Mouse (Mus musculus) thymus, postnatal 4 days (tissue): Measurements from ENCODE around the gene Inpp5d.
A peak's percentile ranks its signal among the peaks of the same experiment; 100 is the strongest.

Experiments used
- DNase-seq: peaks from one replicate; pipeline ENCODE4 v3.0.0; 2021

Inpp5d gene

GRCm38 (mm10) chr1:87620211-87620668, at the start of gene Inpp5d:
TSS of gene Inpp5d (plus strand) at chr1:87620312.
- DNase-seq: peak; percentile 75

DNA sequence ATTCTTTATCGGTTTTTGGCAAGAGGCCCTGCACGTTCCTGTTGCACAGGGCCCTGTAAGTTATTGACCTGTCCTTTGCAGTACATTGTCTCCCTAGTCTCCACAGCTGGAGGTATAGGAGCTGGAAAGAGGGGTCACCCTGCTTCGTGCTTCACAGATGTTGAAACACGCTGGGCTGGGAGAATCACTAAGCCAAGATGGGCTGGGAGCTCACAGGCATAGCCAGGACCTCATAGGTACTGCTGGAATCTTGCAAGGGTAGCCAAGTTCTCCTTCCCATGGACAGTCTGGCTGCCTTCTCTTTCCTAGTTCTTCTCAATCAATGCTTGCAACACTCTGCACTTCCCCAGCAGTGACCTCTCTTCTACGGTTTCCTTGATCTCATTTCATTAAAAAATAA, 46.9 kb upstream of the Inpp5d start:
- DNase-seq: no peak

- no peak for DNase-seq
Observed at GRCm38 (mm10) chr1:87573800-87574215, 46.3 kb upstream of the Inpp5d start, which contains the start of gene Ngef. TSS of gene Ngef (minus strand) at chr1:87573870.

GRCm38 (mm10) chr1:87574353-87574752, 45.8 kb upstream of the Inpp5d start:
- DNase-seq: no peak

GRCm38 (mm10) chr1:87574785-87575184, 45.3 kb upstream of the Inpp5d start:
- no peak for DNase-seq

GRCm38 (mm10) chr1:87578965-87579364, 41.1 kb upstream of the Inpp5d start:
- no peak for DNase-seq

GRCm38 (mm10) chr1:87580824-87581223, 39.3 kb upstream of the Inpp5d start:
- DNase-seq: no peak

DNA sequence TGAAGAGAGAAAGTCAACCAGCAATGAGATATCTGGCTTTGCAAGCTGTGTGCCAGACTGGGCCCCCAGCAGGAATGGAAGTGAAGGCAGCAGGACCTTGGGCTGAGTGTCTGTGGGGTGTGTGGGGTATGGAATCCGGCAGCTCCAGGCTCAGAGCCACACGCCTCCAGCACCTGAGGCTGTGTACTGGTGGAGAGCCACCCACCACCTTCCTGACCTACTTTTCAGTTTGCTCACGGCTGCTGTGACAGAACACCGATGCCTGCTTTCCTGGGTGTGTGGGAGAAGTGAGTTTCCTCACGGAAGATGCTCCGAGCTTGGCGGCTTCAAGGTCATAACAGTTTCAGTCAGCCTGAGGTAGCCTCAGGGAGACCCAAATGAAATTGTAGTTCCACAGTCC, 30.9 kb upstream of the Inpp5d start:
- no peak for DNase-seq

GRCm38 (mm10) chr1:87589980-87590379, 30.1 kb upstream of the Inpp5d start:
- DNase-seq: no peak

DNA sequence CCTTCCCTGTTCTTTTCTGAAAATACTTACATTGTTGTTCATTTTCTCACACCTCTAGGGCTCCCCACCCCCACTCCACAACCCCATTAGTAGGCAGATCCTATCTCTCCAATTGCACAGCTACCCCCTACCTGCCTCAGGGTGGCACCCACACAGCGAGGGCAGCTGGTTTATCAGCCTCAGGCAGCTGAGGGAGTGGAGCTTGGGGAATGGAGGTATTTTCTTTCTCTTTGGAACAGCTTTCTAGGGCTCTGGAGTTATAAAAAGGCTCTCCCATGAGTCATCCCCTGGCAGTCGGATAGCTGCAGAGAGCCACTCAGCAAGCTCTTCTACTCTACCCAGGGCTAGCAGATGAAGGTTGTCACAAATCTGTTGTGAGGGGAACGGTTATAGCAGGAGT, 25.9 kb upstream of the Inpp5d start:
- no peak for DNase-seq

GRCm38 (mm10) chr1:87594671-87595070, 25.4 kb upstream of the Inpp5d start:
- no peak for DNase-seq

DNA sequence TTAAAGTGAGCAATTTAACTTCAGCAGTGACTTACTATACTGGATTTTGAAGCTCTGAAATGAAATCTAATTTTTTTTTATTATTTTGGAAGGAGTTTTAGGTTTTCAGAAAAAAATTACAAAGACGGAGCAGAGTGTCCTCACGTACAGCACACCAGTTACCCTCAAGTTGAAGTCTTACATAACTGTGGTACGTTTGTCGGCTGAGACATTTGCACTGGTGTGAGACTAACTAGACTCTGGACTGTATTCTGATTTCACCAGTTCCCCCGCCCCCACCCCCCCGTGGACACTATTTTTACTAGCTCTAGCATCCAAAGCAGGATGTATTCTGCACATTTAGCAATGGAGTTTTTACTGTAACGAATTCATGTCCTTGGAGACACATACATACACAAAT, 19.6 kb upstream of the Inpp5d start:
- DNase-seq: no peak

- DNase-seq: no peak
Observed at GRCm38 (mm10) chr1:87601801-87602200, 18.3 kb upstream of the Inpp5d start.

DNA sequence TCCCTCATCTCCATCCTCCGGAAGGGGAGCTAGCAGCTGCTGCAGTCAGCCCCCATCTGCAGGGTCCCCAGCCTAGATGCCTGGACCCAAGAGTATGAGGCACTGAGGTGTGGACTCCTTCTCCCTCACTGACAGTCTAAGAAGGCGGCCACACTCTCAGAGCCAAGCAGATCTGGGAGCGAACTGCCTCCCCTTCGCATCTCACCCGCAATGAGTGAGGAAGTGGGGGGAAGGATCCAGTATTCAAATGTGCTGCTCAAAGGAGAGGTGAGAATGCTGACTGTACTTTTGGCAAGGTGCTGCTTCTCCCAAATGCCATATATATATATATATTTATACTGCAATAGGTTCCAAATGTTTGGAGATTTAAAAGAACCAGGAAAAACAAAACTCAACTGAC, 16.7 kb upstream of the Inpp5d start:
- DNase-seq: no peak

DNA sequence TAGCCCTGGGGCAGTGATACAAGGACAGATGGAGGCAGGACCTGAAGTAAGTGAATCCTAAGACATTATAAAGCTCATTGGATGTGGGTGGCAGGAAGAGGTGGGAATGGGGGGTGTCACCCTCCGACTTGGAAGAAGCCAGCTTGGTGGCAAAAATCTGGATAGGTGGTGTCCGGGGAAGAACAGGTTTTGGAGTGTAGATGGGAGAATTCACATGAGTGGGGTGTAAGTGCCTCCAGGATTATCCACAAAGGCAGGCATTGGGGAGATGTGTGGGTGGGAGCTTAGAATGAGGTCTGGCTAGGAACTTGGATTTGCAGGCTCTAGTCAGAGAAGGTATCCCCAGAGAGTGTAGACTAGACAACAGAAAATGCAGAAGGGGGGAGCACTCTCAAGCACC, 14.8 kb upstream of the Inpp5d start:
- DNase-seq: no peak

DNA sequence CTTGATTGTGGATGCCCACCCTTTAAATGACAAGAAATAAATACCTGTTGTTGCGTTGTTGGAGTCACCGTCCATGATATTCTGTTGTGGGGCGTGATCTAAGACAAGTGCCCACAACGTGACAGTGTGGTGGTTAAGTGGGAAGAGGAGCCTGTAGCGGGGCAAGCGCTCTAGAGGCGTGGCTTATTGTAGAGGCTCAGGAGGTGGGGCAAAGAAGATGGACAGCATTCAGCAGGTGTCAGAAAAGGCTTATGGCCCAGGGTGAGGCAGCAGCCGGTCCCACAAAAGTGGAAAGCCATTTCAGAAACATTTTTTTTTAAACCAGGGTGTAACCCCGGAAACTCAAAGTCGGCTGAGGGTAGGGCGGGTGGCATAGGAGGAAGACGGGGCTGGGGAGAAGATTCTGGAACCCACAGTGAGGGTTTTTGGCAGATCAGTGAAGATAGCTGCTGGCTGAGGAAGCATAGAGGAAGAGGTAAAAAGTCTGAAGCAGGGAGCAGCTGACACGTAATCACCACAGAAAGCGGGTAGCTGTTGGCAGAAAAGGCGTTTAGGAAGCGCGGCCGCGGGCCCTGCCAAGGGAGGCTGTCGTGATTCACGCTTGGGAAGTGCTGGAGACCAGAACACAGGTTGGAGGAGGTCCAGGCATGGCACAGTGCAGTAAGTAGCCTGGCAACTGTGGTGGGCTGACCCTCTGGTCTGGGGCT, 12.6 kb upstream of the Inpp5d start:
- peak; percentile 60 for DNase-seq

DNA sequence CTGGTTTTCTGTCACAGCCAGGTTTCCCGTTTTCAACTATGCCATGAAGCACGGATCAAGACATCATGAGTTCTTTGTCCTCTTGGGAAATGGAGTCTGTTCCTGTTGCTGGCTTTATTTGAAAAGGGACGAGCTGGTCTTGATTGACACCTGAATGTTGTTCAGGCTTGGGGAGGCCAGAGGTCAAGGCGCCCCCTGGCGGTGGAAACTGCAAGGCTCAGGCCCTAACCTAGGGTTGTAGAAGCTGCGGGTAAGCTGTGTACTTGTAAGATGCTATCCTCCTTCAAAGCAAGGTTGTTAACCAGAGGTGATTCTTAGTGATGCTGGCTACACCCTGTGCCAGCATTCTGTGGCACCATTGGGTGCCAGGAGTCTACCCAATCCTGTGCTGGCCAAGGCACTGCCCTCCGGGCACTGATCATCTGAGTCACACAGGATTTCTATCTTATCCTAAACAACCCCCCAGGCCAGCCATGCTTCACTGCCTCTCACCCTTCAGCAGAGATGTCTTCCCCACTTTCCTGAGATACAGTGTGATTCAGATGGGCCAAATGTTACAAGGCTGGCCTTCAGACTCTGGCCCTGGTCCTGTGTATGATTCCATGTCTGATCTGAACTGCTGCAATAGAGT, 11.6 kb upstream of the Inpp5d start:
- DNase-seq: peak; percentile 94

DNA sequence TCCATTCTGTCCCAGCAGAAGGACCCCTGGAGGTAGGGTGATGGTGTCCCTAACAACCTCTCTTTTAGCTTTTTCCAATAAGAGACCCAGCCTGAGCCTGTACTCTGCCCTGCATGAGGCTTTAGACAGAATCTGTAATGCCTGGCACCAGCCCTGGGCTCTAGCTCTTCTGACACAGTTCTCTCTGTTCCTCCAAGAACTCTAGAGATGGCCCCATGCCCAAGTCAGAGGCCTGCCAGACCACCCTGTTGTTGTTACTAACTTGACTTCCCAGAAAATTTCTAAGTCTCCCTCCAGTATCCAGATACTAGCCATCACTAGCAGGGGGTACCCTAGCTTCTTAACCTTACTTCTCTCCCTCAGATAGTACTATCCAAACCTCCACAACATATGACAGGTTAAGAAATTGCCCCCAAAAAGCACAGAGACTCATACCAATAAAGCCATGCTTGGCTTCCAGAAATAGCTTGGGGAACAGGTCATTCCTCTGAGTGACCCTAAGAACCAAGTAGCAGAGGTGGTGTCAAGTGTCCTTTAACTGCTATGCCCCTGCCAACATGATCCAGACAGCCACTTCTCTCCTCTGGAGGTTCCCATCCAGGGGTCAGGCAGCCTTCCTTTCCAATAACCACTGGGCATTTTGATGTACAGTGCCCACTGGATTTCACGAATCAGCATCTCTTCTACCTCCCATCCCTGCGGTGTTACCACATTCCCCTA, 5.4 kb upstream of the Inpp5d start:
- no peak for DNase-seq

DNA sequence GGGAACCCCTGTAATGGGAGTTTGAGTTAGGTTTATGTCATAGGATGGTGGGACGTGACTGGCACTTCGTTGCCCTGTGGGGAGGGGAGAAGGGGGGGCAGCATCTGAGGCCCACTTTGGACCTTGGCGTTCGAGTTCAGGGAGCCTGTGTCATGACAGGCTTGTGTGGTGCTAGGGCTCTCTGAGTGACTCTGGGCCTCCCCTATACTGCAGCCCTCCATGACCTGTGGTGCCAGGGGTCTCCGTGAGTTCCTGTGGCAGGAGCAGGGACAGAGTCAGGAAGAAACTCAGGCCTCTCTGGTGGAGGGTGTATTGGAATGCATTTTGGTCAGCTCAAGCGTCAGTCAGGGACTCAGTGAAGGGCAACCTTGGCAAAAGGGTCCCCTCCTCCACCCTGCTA, 581 bp downstream of the Inpp5d start:
- no peak for DNase-seq

DNA sequence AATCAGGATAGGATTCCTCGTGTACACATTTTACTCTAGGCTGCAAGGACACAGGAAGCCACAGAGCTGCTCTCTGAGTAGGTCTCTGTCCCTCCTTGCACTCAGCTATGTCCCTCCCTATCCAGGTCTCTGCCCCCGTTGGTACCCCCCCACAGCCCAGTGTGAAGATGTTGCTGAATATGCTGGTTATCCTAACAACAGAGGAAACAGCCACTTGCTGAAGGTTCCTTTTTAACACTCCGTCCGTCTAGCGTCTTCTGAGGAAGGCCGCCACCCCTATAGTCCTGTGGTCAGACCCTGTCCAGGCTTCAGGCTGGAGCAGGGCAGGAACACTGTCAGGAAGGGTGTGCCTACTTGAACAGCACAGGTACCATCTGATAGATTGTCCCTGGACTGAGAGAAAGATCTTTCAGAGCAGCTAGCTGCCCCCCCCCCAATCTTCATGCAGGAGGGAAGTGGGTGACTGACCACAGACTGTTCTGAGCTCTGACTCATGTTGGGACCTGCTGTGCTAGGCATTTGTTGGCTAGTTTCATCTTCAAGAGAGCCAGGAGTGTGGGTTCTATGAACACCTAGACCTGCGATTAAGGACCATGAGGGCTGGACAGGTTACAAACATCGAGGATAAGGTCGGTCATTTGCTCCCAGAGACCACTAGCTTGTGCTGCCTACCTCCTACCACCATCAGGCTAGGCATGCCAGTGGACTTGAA, 1.2 kb downstream of the Inpp5d start:
- DNase-seq: peak; percentile 29

DNA sequence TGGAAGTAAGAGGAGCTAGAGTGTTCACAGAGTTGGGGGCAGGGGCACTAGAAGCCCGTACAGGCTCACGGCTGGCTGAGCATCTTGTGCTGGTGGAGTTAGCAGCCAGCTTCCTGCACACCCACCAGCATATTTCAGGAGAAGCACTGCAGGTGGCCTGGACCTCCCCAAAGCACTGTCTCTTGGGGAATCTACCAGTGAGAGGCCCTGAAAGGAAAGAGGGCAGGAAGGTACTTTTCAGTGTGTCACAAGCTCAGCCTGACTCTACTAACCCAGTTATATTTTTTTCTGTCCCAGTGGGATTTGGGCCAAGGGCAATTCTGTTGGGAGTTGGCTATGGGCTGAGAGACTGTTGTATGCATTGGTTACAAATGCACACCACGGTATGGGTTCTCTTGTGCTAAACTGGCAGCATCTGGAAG, 1.8 kb downstream of the Inpp5d start:
- peak; percentile 66 for DNase-seq

DNA sequence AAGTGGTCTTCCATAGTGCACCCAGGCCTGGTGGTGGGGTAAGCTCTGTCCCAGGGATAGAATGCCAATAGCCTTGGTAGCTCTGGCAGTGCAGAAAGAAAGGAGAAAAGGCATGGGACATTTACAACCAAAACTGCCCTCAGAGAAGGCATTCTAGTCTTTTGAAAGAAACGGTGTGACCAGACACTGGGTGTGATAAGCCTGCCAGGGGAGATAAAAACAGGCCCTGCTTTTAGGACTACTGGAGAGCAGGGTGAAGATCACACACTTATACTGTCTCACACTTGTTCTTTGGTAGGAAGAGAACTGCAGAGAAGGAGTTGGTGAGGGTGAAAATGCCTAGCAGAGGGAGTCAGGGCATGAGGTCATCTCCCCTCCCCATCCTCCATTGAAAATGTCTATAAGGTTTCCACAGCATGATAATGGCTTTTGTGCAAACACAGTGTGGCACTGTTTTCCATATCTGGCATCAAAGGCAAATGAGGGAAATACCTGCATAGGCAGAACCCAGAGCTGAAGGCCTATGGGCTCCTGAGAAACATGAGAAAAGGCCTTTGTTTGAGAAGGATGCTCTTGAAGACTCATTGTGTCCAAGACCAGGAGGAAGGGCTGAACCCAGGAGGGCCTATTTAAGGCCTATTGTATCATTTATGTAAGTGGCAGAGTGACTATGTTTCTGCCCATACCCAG, 4.0 kb downstream of the Inpp5d start:
- no peak for DNase-seq

- no peak for DNase-seq
Observed at GRCm38 (mm10) chr1:87624826-87625225, 4.7 kb downstream of the Inpp5d start.
